Mouse (Mus musculus): ENCODE data around the gene Kcnj6. TPM values are rescaled to one million over a fixed set of nuclear protein-coding genes. Genes with fewer than 3 reads are reported as not detected.

Kcnj6 gene
- polyA plus RNA-seq, 1 experiment = 0.07 TPM

- H3K27me3 ChIP-seq (ENCODE audit: control insufficient read depth, insufficient read depth, low read length) = no peaks in the 10 kb centered on the region
- H3K4me1 ChIP-seq (replicated peaks; ENCODE audit: control insufficient read depth, insufficient read depth, low read length) = no peaks in the 10 kb centered on the region
- no peak overlapping the region for H3K4me3 ChIP-seq (ENCODE audit: control insufficient read depth, insufficient read depth, low read length)
- no peak for TF ChIP-seq CTCF (IDR thresholded peaks at IDR 0.05; ENCODE audit: borderline replicate concordance, control insufficient read depth, extremely low read depth, insufficient read depth, low read length, poor library complexity)
- TF ChIP-seq POLR2A (IDR thresholded peaks at IDR 0.05; ENCODE audit: control insufficient read depth, extremely low read depth, insufficient read depth, low read length, poor library complexity) = no peak
- no peaks in the 10 kb centered on the region for H3K36me3 ChIP-seq (ENCODE audit: control insufficient read depth, insufficient read depth, low read length)
- DNase-seq = no peak
- H3K27ac ChIP-seq (ENCODE audit: control insufficient read depth, insufficient read depth, low read length) = no peak overlapping the region
- 77% methylated on average over 1 of the region's 1 CpGs for WGBS
These were observed 44.2 kb downstream of the Kcnj6 start for GRCm38 (mm10) chr16:94953294-94953693.

- Histone ChIP-seq H3K27ac (ENCODE audit: control insufficient read depth, insufficient read depth, low read length) (no peak overlapping the region), H3K36me3 (ENCODE audit: control insufficient read depth, insufficient read depth, low read length) (no peaks in the 10 kb centered on the region), H3K4me3 (ENCODE audit: control insufficient read depth, insufficient read depth, low read length) (no peak overlapping the region), H3K27me3 (ENCODE audit: control insufficient read depth, insufficient read depth, low read length) (no peaks in the 10 kb centered on the region), H3K4me1 (replicated peaks; ENCODE audit: control insufficient read depth, insufficient read depth, low read length) (no peaks in the 10 kb centered on the region)
- 90% methylated on average over 7 of the region's 7 CpGs for WGBS
- DNase-seq = no peak
- no peak for TF ChIP-seq POLR2A (IDR thresholded peaks at IDR 0.05; ENCODE audit: control insufficient read depth, extremely low read depth, insufficient read depth, low read length, poor library complexity)
- TF ChIP-seq CTCF (IDR thresholded peaks at IDR 0.05; ENCODE audit: borderline replicate concordance, control insufficient read depth, extremely low read depth, insufficient read depth, low read length, poor library complexity) = no peak
These were observed 48.3 kb downstream of the Kcnj6 start for GRCm38 (mm10) chr16:94949172-94949571.

DNA sequence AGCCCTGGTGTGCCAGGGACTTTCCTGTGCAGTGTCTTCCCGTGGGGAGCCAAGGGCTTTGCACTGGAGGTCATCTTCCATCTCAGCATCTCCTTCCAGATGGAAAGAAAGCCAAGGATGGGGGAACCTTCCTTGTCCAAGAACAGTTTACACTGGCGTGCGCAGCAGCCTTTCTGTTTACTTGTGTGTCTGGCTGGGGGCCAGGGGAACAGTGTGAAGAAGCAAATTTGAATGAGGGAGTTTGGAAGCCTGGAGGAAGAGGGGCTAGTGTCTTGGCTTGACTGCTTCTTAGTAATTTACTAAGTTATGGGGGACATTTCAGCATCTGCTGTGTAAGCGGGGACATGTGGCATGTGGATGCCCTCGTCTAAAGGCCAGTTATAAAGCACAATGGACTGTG is 50.7 kb downstream of the Kcnj6 start:
- no peak for DNase-seq
- Histone ChIP-seq H3K36me3 (ENCODE audit: control insufficient read depth, insufficient read depth, low read length) (no peaks in the 10 kb centered on the region), H3K4me3 (ENCODE audit: control insufficient read depth, insufficient read depth, low read length) (no peak overlapping the region), H3K4me1 (replicated peaks; ENCODE audit: control insufficient read depth, insufficient read depth, low read length) (no peaks in the 10 kb centered on the region), H3K27ac (ENCODE audit: control insufficient read depth, insufficient read depth, low read length) (no peak overlapping the region), H3K27me3 (ENCODE audit: control insufficient read depth, insufficient read depth, low read length) (no peaks in the 10 kb centered on the region)
- TF ChIP-seq POLR2A (IDR thresholded peaks at IDR 0.05; ENCODE audit: control insufficient read depth, extremely low read depth, insufficient read depth, low read length, poor library complexity) = no peak
- no peak for TF ChIP-seq CTCF (IDR thresholded peaks at IDR 0.05; ENCODE audit: borderline replicate concordance, control insufficient read depth, extremely low read depth, insufficient read depth, low read length, poor library complexity)
- 85% methylated on average over 5 of the region's 5 CpGs for WGBS

- WGBS = 82% methylated on average over 8 of the region's 8 CpGs
- Histone ChIP-seq H3K27me3 (ENCODE audit: control insufficient read depth, insufficient read depth, low read length) (no peaks in the 10 kb centered on the region), H3K36me3 (ENCODE audit: control insufficient read depth, insufficient read depth, low read length) (no peaks in the 10 kb centered on the region), H3K4me3 (ENCODE audit: control insufficient read depth, insufficient read depth, low read length) (no peak overlapping the region), H3K4me1 (replicated peaks; ENCODE audit: control insufficient read depth, insufficient read depth, low read length) (no peaks in the 10 kb centered on the region), H3K27ac (ENCODE audit: control insufficient read depth, insufficient read depth, low read length) (no peak overlapping the region)
- DNase-seq = no peak
- TF ChIP-seq CTCF (IDR thresholded peaks at IDR 0.05; ENCODE audit: borderline replicate concordance, control insufficient read depth, extremely low read depth, insufficient read depth, low read length, poor library complexity) (no peak), POLR2A (IDR thresholded peaks at IDR 0.05; ENCODE audit: control insufficient read depth, extremely low read depth, insufficient read depth, low read length, poor library complexity) (no peak)
These were observed 64.8 kb downstream of the Kcnj6 start for GRCm38 (mm10) chr16:94932702-94933101.

DNA sequence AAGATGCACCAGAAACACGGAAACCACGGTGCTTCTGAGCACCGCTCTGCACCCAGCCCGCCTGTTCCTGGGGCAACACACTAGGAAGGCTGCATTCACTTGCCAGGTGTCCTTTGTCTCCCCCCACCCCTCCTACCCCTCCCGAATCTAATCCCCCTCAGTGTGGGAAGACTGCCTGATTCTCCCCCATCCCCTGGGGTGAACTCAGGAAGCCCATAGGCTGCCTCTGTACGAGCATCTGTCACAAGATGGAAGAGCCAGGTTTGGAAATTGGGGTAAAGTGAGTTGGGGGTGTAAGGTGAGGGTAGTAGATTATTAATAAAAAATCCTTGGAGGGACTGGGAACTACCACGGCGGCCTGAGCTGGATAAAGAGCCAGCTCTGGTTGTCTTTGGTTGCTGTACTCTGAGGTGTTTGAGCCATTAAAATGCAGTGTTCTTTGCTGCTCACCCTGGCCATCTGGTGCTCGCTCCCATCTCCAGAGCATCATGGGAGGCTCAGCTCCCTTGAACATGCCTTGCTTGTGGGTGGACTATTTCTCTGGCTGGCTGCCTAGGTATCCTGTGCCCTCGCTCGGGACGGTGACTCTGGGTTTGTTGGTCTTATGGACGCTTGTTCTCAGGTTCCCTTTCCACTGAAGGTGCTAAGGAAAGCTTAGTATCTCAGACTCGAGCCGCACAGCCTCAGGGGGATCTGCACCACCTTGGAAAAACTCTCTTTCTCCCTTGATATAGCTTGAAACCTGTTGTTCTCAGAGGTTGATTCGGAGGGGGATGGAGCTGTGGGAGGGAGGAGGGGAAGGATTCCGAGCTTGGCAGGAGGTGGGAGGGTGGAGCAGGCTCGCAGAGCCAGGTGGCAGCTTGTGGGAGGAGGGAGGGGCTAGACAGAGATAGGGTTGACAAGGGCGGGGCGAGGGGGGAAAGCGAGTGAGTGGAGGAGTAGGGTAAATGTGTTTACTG is 65.9 kb downstream of the Kcnj6 start:
- 16% methylated on average over 21 of the region's 21 CpGs for WGBS
- no peak for DNase-seq
- no peak for TF ChIP-seq POLR2A (IDR thresholded peaks at IDR 0.05; ENCODE audit: control insufficient read depth, extremely low read depth, insufficient read depth, low read length, poor library complexity)

DNA sequence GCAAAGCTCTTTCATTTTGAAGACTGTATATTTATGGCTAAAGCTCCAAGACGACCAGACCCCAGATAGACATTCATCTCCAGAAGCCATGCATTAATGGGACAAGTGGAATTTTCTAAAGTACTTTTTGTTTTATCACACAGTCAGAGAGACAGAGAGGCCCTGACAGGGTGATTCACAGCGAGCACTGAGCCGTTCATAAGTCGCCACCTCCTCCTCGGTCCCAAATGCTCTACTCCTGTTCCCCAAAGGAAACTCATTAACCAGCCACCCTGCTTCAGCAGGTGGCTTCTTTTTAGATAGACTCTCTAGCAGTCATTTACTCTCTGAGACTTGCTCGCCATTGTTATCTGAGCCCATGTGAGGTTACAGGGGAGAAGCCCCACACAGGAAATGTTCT is 72.1 kb downstream of the Kcnj6 start:
- Histone ChIP-seq H3K27me3 (ENCODE audit: control insufficient read depth, insufficient read depth, low read length) (no peaks in the 10 kb centered on the region), H3K36me3 (ENCODE audit: control insufficient read depth, insufficient read depth, low read length) (no peaks in the 10 kb centered on the region), H3K27ac (ENCODE audit: control insufficient read depth, insufficient read depth, low read length) (no peak overlapping the region), H3K4me3 (ENCODE audit: control insufficient read depth, insufficient read depth, low read length) (no peak overlapping the region), H3K4me1 (replicated peaks; ENCODE audit: control insufficient read depth, insufficient read depth, low read length) (no peaks in the 10 kb centered on the region)
- 78% methylated on average over 6 of the region's 6 CpGs for WGBS
- no peak for TF ChIP-seq CTCF (IDR thresholded peaks at IDR 0.05; ENCODE audit: borderline replicate concordance, control insufficient read depth, extremely low read depth, insufficient read depth, low read length, poor library complexity)
- no peak for DNase-seq

More for the DNA sequence above, 65.9 kb downstream of the Kcnj6 start:
- no peak overlapping the region for H3K4me3 ChIP-seq (ENCODE audit: control insufficient read depth, insufficient read depth, low read length)
- no peak overlapping the region for H3K27ac ChIP-seq (ENCODE audit: control insufficient read depth, insufficient read depth, low read length)
- H3K27me3 ChIP-seq (ENCODE audit: control insufficient read depth, insufficient read depth, low read length) = no peaks in the 10 kb centered on the region
- H3K36me3 ChIP-seq (ENCODE audit: control insufficient read depth, insufficient read depth, low read length) = no peaks in the 10 kb centered on the region
- no peaks in the 10 kb centered on the region for H3K4me1 ChIP-seq (replicated peaks; ENCODE audit: control insufficient read depth, insufficient read depth, low read length)

Data from thymus, adult 2 months (tissue).